Mouse (Mus musculus): Measurements from ENCODE around the gene Rnf145.

DNA sequence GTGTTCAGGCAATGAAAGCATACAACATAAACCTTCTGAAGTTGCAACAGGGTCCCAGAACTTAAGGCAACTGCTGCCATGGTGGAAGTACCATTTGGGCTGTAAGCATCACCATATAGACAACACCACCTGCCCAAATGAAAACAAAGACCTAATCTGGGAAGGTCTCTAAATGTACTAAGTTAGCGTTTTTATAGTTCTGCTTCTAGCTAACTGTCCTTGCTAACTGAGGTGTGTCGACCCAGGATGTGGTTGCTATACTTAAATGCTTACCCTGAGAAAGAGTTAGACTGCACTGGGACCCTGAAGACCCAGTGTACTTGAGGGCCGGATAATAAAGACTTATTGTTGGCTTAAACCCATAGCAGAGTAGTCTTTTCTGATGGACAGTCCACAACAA lies 43.3 kb upstream of the Rnf145 start:
- TF ChIP-seq CTCF (IDR thresholded peaks at IDR 0.05; ENCODE audit: borderline replicate concordance, insufficient read depth, low read depth, low read length) (no peak), POLR2A (IDR thresholded peaks at IDR 0.05; ENCODE audit: borderline replicate concordance, insufficient read depth, low read length) (no peak)

All from cerebellum, adult 2 months (tissue).